Mouse (Mus musculus) lung, postnatal 0 days (tissue): ENCODE results near the gene Iqce.

Experiments used
- CTCF ChIP-seq: IDR thresholded peaks from 2 replicates; pipeline ENCODE4 v1.5.1; 2016; ENCODE audit warnings: antibody characterized with exemption, mild to moderate bottlenecking
- EP300 ChIP-seq: IDR thresholded peaks from 2 replicates; pipeline ENCODE4 v1.6.1; 2016; ENCODE audit warnings: antibody characterized with exemption, mild to moderate bottlenecking, control low read depth

GRCm38 (mm10) chr5:140637058-140637410, 65.1 kb downstream of the Iqce start:
- TF ChIP-seq CTCF (no peak), EP300 (no peak)
